Mouse (Mus musculus): ENCODE results near the gene Nisch. TPM values are rescaled to one million over a fixed set of nuclear protein-coding genes. Genes with fewer than 3 reads are reported as not detected.

Nisch gene
- polyA plus RNA-seq, 1 experiment from 2014 or later = 197 TPM

DNA sequence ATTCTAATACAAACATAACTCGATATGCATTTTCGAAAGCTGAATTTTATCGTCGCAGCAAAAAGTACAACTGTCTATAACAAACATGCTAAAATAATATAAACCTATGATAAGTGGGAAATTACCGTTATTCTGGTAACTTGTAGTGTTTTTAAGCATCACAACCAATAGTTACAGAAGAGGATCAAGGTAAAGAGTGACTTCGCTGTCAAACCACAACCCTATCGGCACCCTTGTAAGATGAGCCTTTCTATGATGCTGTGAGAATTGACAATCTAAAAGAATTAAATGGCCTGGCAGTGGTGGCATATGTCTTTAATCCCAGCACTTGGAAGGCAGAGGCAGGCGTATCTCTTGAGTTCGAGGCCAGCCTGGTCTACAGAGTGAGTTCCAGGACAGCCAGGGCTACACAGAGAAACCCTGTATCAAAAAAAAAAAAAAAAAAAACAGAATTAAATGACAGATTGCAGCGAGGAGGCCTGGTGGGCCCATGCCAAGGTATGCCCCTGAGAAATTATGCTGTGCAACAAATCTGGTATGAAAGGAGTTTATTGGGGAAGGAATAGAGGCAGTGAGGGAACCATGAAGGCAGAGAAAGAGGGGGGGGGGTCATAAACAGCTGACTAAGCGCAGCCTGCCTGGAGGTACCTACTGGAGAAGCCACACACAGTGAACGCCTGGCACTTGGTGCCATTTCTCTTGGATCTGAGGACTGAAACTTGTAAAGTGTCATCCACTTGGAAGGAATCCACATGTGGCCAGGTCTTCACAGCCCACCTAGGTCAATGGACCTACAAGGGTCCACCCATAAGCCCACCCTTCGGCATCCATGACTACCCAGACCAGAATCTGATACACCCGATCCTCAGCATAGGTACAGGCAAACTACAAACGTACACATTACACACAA lies 87.2 kb downstream of the Nisch start:
- ATAC-seq (replicated peaks; ENCODE audit: low FRiP score, low read depth) (no peak), DNase-seq (ENCODE audit: low spot score) (no peak)
- no peak for TF ChIP-seq CTCF (IDR thresholded peaks at IDR 0.05; ENCODE audit: low read depth)
- H3K27ac ChIP-seq = peak overlapping the region; percentile 70; the same call in 1 of the 2 replicates
- H3K9ac ChIP-seq (ENCODE audit: low read depth, low read length) = no peak overlapping the region
- H3K4me1 ChIP-seq (replicated peaks; ENCODE audit: insufficient read depth, low read length) = peaks cover 30% of the 10 kb centered on the region
- H3K9me3 ChIP-seq (replicated peaks; ENCODE audit: low read length) = no peaks in the 10 kb centered on the region
- H3K27me3 ChIP-seq (ENCODE audit: insufficient read depth, low read length) = no peaks in the 10 kb centered on the region
- H3K36me3 ChIP-seq (ENCODE audit: insufficient read depth, low read length) = no peaks in the 10 kb centered on the region
- peak overlapping the region; percentile 78 for H3K4me2 ChIP-seq (ENCODE audit: low read length)
- H3K4me3 ChIP-seq (replicated peaks; ENCODE audit: low read depth, low read length) = peak overlapping the region; percentile 57; the same call in 1 of the 2 replicates
- WGBS = 64% methylated on average over 15 of the region's 15 CpGs

DNA sequence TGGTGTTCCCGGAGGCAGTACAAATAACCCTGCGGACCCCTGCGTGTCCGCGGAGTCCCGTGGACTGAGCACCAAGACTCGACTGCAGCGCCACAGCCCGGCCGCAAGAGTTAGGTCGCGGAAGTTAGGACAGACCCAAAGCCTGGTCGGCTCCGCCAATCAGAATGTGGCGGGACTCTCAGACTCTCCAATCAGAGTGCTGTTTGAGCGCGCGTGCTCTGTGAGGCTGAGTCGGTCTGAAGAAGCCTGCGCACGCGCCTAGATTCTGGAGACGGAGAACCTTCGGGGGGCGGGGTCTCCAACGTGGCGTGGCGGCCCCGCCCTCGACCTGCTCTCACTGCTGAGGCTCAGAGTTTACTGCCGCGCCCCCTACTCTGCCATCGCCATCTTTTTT lies 87.9 kb downstream of the Nisch start, which contains the start of gene Smim4:
Smim4 (minus strand) TSS at position 131 of the 394 bp plus-strand sequence.
- Histone ChIP-seq H3K4me1 (replicated peaks; ENCODE audit: insufficient read depth, low read length) (peaks cover 30% of the 10 kb centered on the region), H3K27ac (peak within 1 kb of the TSS; percentile 88), H3K4me3 (replicated peaks; ENCODE audit: low read depth, low read length) (peak within 1 kb of the TSS; percentile 57), H3K27me3 (ENCODE audit: insufficient read depth, low read length) (no peaks in the 10 kb centered on the region), H3K4me2 (ENCODE audit: low read length) (peak within 1 kb of the TSS; percentile 78), H3K9ac (ENCODE audit: low read depth, low read length) (peak within 1 kb of the TSS; percentile 75), H3K9me3 (replicated peaks; ENCODE audit: low read length) (no peaks in the 10 kb centered on the region), H3K36me3 (ENCODE audit: insufficient read depth, low read length) (no peaks in the 10 kb centered on the region)
- ATAC-seq (replicated peaks; ENCODE audit: low FRiP score, low read depth) = peak; percentile 95
- peak; percentile 100 for DNase-seq (ENCODE audit: low spot score)
- under 1% methylated on average over 33 of the region's 33 CpGs for WGBS
- peak; percentile 69 for TF ChIP-seq CTCF (IDR thresholded peaks at IDR 0.05; ENCODE audit: low read depth)

DNA sequence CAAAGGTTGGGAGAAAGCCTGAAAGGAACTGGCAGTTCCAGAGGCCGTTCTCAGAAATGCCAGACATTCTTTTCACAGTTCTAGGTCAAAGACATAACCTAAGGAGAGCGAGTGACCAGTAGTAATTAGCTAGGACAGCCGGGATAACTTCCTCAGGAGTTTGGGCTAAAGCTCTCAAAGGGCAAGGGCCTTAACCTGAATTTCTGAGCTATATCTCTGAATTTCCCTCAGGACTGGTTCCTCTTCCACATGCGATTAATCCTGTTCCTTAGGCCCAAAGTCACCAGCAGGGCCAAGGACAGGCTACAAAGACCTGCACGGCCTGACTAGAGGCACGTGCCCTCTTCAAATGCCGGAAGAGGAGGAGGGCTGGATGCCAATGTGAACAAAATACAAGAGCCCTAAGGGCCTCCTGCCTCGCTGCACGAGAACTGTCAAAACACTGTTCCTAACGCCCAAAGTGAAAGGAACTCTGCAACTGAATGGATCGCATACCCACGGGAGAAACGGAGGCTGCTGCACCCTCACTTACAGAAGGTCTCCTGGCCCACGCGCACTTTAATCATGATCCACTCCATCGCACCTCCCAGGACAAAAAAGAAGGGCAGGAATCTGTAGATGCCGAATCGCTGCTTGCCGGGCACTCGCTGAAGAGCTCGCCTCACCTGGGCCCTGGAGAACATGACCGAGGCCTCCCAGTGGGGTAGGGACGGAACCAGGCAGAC lies 88.5 kb downstream of the Nisch start:
- Histone ChIP-seq H3K4me2 (ENCODE audit: low read length) (peak overlapping the region; percentile 78), H3K9me3 (replicated peaks; ENCODE audit: low read length) (no peaks in the 10 kb centered on the region), H3K27ac (peak overlapping the region; percentile 88), H3K36me3 (ENCODE audit: insufficient read depth, low read length) (no peaks in the 10 kb centered on the region), H3K9ac (ENCODE audit: low read depth, low read length) (peak overlapping the region; percentile 75), H3K27me3 (ENCODE audit: insufficient read depth, low read length) (no peaks in the 10 kb centered on the region), H3K4me1 (replicated peaks; ENCODE audit: insufficient read depth, low read length) (peaks cover 28% of the 10 kb centered on the region), H3K4me3 (replicated peaks; ENCODE audit: low read depth, low read length) (peak overlapping the region; percentile 57)
- TF ChIP-seq CTCF (IDR thresholded peaks at IDR 0.05; ENCODE audit: low read depth) = peak; percentile 16; the same call in 1 of the 2 replicates
- ATAC-seq (replicated peaks; ENCODE audit: low FRiP score, low read depth) (no peak), DNase-seq (ENCODE audit: low spot score) (peak; percentile 72)
- under 1% methylated on average over 23 of the region's 23 CpGs for WGBS

DNA sequence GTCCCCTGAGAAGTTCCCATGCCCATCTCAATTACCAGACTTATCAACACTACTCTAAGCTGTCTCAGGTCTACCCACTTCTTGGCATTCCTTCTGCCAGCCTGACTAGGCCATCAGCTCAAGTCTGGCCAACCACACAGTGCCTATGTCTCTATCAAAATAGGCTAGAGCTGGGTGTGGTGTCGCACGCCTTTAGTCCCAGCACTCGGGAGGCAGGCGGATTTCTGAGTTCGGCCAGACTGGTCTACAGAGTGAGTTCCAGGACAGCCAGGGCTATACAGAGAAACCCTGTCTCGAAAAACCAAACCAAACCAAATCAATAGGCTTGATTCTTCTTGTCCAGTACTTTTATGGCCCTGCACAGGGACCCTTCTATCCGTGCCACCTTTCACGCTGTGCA lies 89.9 kb downstream of the Nisch start:
- no peak for DNase-seq (ENCODE audit: low spot score)
- WGBS = 89% methylated on average over 8 of the region's 8 CpGs

DNA sequence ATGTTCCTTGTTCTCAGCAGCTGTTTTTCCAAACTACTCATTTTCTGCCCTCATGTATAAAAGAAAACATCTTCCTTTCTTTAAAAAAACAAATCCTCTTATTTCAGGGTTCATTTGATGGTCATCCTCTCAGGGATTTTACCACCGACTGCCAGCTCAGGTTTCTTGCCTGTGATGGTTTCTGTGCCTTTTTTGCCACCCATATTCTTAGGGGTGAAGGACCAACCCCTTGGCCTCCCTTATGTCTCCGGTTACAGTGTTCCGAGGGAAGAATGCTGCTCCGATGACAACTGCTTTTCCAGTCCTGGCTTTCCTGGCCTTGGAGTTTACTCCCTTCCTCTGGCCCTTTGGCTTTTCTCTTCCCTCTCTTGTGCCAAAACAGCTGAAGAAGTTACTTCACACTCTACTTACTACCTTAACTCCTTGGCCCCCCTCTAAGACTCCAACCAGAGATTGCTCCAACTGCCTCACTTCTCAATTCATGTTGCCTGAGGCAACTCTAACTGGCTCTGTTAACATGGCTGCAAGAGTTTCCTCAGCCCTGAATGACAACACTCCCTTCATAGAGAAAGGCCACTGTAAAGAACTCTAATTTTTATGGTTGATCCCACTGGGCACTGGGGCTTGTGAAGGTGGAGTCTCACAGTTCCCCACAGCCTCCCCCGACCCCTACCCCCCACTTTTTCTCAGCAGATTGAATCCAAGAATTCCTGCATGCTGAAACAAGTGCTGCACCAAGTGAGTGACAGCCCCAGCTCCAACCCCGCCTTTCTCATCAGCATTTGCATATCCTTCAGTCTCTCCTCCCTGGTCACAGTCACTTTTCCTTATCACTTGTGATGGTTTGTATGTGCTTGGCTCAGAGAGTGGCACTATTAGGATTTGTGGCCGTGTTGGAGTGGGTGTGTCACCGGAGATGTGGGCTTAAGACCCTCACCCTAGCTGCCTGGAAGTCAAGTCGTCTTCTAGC lies 91.4 kb downstream of the Nisch start:
- ATAC-seq (replicated peaks; ENCODE audit: low FRiP score, low read depth) (no peak), DNase-seq (ENCODE audit: low spot score) (peak; percentile 85)
- H3K4me2 ChIP-seq (ENCODE audit: low read length) = peak overlapping the region; percentile 17; the same call in 1 of the 2 replicates
- no peaks in the 10 kb centered on the region for H3K9me3 ChIP-seq (replicated peaks; ENCODE audit: low read length)
- H3K4me1 ChIP-seq (replicated peaks; ENCODE audit: insufficient read depth, low read length) = peaks cover 11% of the 10 kb centered on the region; the same call in 1 of the 2 replicates
- H3K36me3 ChIP-seq (ENCODE audit: insufficient read depth, low read length) = peaks cover 5% of the 10 kb centered on the region; the same call in 1 of the 2 replicates
- H3K27ac ChIP-seq = peak overlapping the region; percentile 63
- WGBS = 31% methylated on average over 9 of the region's 9 CpGs
- peak overlapping the region; percentile 38; the same call in 1 of the 2 replicates for H3K9ac ChIP-seq (ENCODE audit: low read depth, low read length)
- TF ChIP-seq CTCF (IDR thresholded peaks at IDR 0.05; ENCODE audit: low read depth) = no peak
- no peak overlapping the region for H3K4me3 ChIP-seq (replicated peaks; ENCODE audit: low read depth, low read length)
- H3K27me3 ChIP-seq (ENCODE audit: insufficient read depth, low read length) = no peaks in the 10 kb centered on the region

More for the DNA sequence above, 89.9 kb downstream of the Nisch start:
- Histone ChIP-seq H3K4me1 (replicated peaks; ENCODE audit: insufficient read depth, low read length) (peaks cover 14% of the 10 kb centered on the region; the same call in 1 of the 2 replicates), H3K4me2 (ENCODE audit: low read length) (peak overlapping the region; percentile 28; the same call in 1 of the 2 replicates), H3K27ac (no peak overlapping the region), H3K9ac (ENCODE audit: low read depth, low read length) (no peak overlapping the region), H3K9me3 (replicated peaks; ENCODE audit: low read length) (no peaks in the 10 kb centered on the region), H3K4me3 (replicated peaks; ENCODE audit: low read depth, low read length) (no peak overlapping the region), H3K36me3 (ENCODE audit: insufficient read depth, low read length) (no peaks in the 10 kb centered on the region), H3K27me3 (ENCODE audit: insufficient read depth, low read length) (no peaks in the 10 kb centered on the region)
- TF ChIP-seq CTCF (IDR thresholded peaks at IDR 0.05; ENCODE audit: low read depth) = no peak
- no peak for ATAC-seq (replicated peaks; ENCODE audit: low FRiP score, low read depth)

Other genes starting within 250 kb of the Nisch start
- gene Glt8d1, start 215.5 kb downstream of the Nisch start, polyA plus RNA-seq (2015; fragmentation: Nextera tagmentation; extraction: Ambion mirVana) = 63.2 and 64.3 TPM in 2 replicates
- gene Spcs1, start 215.3 kb downstream of the Nisch start, polyA plus RNA-seq (2015; fragmentation: Nextera tagmentation; extraction: Ambion mirVana) = 541 and 596 TPM in 2 replicates
- 67.3 and 75.8 TPM in 2 replicates for gene Pbrm1, start 197.8 kb downstream of the Nisch start, polyA plus RNA-seq (2015; fragmentation: Nextera tagmentation; extraction: Ambion mirVana)
- gene Gnl3, start 197.8 kb downstream of the Nisch start, polyA plus RNA-seq (2015; fragmentation: Nextera tagmentation; extraction: Ambion mirVana) = 96.3 and 99.5 TPM in 2 replicates
- 210 and 212 TPM in 2 replicates for gene Smim4, start 88.0 kb downstream of the Nisch start, polyA plus RNA-seq (2015; fragmentation: Nextera tagmentation; extraction: Ambion mirVana)
- gene Nt5dc2, start 85.9 kb downstream of the Nisch start, polyA plus RNA-seq (2015; fragmentation: Nextera tagmentation; extraction: Ambion mirVana) = 201 and 204 TPM in 2 replicates
- gene Stab1, start 48.3 kb downstream of the Nisch start, polyA plus RNA-seq (2015; fragmentation: Nextera tagmentation; extraction: Ambion mirVana) = 26.4 and 27.8 TPM in 2 replicates
- gene Tnnc1, start 8.6 kb downstream of the Nisch start, polyA plus RNA-seq (2015; fragmentation: Nextera tagmentation; extraction: Ambion mirVana) = 0.79 and 0.95 TPM in 2 replicates
- gene Sema3g, start 914 bp upstream of the Nisch start, polyA plus RNA-seq (2015; fragmentation: Nextera tagmentation; extraction: Ambion mirVana) = 6.5 and 7.8 TPM in 2 replicates
- gene Phf7, start 34.4 kb upstream of the Nisch start, polyA plus RNA-seq (2015; fragmentation: Nextera tagmentation; extraction: Ambion mirVana) = 16.8 and 18.1 TPM in 2 replicates
- gene Bap1, start 34.5 kb upstream of the Nisch start, polyA plus RNA-seq (2015; fragmentation: Nextera tagmentation; extraction: Ambion mirVana) = 57.8 and 63.4 TPM in 2 replicates
- 4.3 and 4.4 TPM in 2 replicates for gene Dnah1, start 107.0 kb upstream of the Nisch start, polyA plus RNA-seq (2015; fragmentation: Nextera tagmentation; extraction: Ambion mirVana)
- gene Capn7, start 119.7 kb upstream of the Nisch start, polyA plus RNA-seq (2015; fragmentation: Nextera tagmentation; extraction: Ambion mirVana) = 38.8 and 40.3 TPM in 2 replicates
- 45.2 and 46.8 TPM in 2 replicates for gene Sh3bp5, start 219.1 kb upstream of the Nisch start, polyA plus RNA-seq (2015; fragmentation: Nextera tagmentation; extraction: Ambion mirVana)